Mouse (Mus musculus) heart, adult 2 months (tissue): ENCODE results near the gene Pnldc1.

Experiments
- CTCF ChIP-seq: fragments of 200-600 bp; IDR thresholded peaks from 2 replicates; pipeline ENCODE4 v1.8.1; 2022; ENCODE audit warnings: antibody characterized with exemption, mild to moderate bottlenecking, moderate library complexity
- EP300 ChIP-seq: fragments of 200-500 bp; IDR thresholded peaks from 2 replicates; pipeline ENCODE4 v1.6.1; 2011; ENCODE audit warnings: low read depth, low read length, control low read depth; ENCODE audit not compliant: insufficient read depth
- POLR2A ChIP-seq: fragments of 200-500 bp; IDR thresholded peaks from 2 replicates; pipeline ENCODE4 v1.6.1; 2011; ENCODE audit warnings: mild to moderate bottlenecking, low read depth, low read length, control low read depth; ENCODE audit not compliant: insufficient read depth

DNA sequence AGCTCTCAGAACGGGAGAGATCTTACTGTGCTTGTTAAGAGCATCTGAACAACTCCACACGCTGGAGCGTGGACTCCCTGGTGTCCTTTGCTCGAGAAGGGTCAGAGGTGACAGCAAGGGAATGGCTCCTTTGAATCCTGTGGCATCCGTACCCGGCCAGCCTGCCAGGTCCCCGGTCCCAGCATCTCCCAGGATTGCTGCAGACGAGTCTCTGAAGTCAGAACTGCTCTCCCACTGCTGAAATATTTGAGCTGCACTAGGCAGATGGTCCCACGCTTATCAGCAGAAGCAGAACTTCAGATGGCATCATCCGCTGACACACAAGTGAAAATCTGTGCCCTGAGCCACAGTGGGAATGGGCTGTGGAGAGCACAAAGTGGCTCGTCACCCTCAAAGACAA lies 58.3 kb downstream of the Pnldc1 start:
- TF ChIP-seq CTCF (no peak), POLR2A (no peak), EP300 (no peak)
